In genomic region chr10:29590187-29590586, GRCm38 (mm10) we compare ENCODE assay signal across 28 mouse cellular contexts. TPM values are rescaled to one million over a fixed set of nuclear protein-coding genes. Genes with fewer than 3 reads are reported as not detected.
"Had no signal": no experiment of that assay in that cellular context is flagged by ENCODE, and none has a peak within 500 bp of the region (broad histone marks: within the 10 kb centered on the region; RNA-seq: fewer than 3 reads in every experiment).

No protein-coding gene starts in this region.

- H3K4me2 ChIP-seq: heart, embryonic 11.5 days; heart, embryonic 13.5 days; heart, embryonic 15.5 days; hindbrain, embryonic 14.5 days; intestine, embryonic 15.5 days; limb, embryonic 12.5 days; liver, embryonic 11.5 days; liver, embryonic 13.5 days; liver, embryonic 15.5 days had no signal

- H3K27ac ChIP-seq: heart, adult 2 months; heart, embryonic 13.5 days; heart, embryonic 15.5 days; hindbrain, embryonic 14.5 days; intestine, embryonic 15.5 days; layer of hippocampus, adult 2 months; left cerebral cortex, adult 2 months; limb, embryonic 10.5 days; limb, embryonic 12.5 days; liver, embryonic 13.5 days; liver, embryonic 15.5 days had no signal

- H3K27me3 ChIP-seq: heart, embryonic 13.5 days; heart, embryonic 15.5 days; intestine, embryonic 15.5 days; limb, embryonic 12.5 days; liver, embryonic 13.5 days; liver, embryonic 15.5 days had no signal

- DNase-seq: gastrocnemius, postnatal 14 days; gastrocnemius, postnatal 36 days; heart, adult 11 months; heart, adult 2 months; heart, postnatal 14 days; heart, postnatal 36 days; kidney, adult 18-20 months; kidney, adult 8-10 months; kidney, postnatal 10 days; kidney, postnatal 25 days; kidney, postnatal 4 days; liver; liver, embryonic 13.5 days; liver, postnatal 0 days had no signal

- H3K4me3 ChIP-seq: heart, adult 2 months; heart, embryonic 13.5 days; heart, embryonic 15.5 days; intestine, embryonic 15.5 days; layer of hippocampus, adult 2 months; left cerebral cortex, adult 2 months; limb, embryonic 10.5 days; limb, embryonic 12.5 days; liver, embryonic 13.5 days; liver, embryonic 15.5 days had no signal

- ATAC-seq: hindbrain, embryonic 16.5 days; inflammation-experienced regulatory T-cells, adult 6 months; intestine, embryonic 15.5 days; intestine, postnatal 0 days; liver, postnatal 0 days had no signal

- H3K36me3 ChIP-seq: heart, embryonic 13.5 days; heart, embryonic 15.5 days; intestine, embryonic 15.5 days; limb, embryonic 10.5 days; limb, embryonic 12.5 days; liver, embryonic 13.5 days; liver, embryonic 15.5 days had no signal

- H3K9me3 ChIP-seq: heart, embryonic 13.5 days; heart, embryonic 15.5 days; intestine, embryonic 15.5 days; limb, embryonic 10.5 days; limb, embryonic 12.5 days; liver, embryonic 13.5 days; liver, embryonic 15.5 days had no signal

- H3K4me1 ChIP-seq: heart, embryonic 13.5 days; heart, embryonic 15.5 days; intestine, embryonic 15.5 days; limb, embryonic 12.5 days; liver, embryonic 13.5 days; liver, embryonic 15.5 days had no signal

- H3K9ac ChIP-seq: heart, embryonic 13.5 days; heart, embryonic 15.5 days; hindbrain, embryonic 14.5 days; intestine, embryonic 15.5 days; limb, embryonic 12.5 days; liver, embryonic 13.5 days; liver, embryonic 15.5 days; liver, postnatal 0 days had no signal

RNA-seq across cellular contexts. Expression of gene Rspo3, which starts 54.5 kb away (rescaled TPM):
- polyA plus RNA-seq: inflammation-experienced regulatory T-cells, adult 6 months had no signal
